Mouse (Mus musculus) kidney, adult 2 months (tissue): ENCODE results near the gene 4932438H23Rik.

Source experiments
- CTCF ChIP-seq: fragments of 200-500 bp; conservative IDR thresholded peaks from 2 replicates; pipeline ENCODE4 v1.5.1; 2011; ENCODE audit warnings: low read depth, mild to moderate bottlenecking, control low read depth, low read length, moderate library complexity, mixed read lengths; ENCODE audit not compliant: insufficient read depth, insufficient read length
- POLR2A ChIP-seq: fragments of 200-500 bp; IDR thresholded peaks from one replicate; pipeline ENCODE4 v1.6.1; 2011; ENCODE audit warnings: low read depth, low read length, control low read depth

- no peak for TF ChIP-seq CTCF
- TF ChIP-seq POLR2A, result no peak
Observed at GRCm38 (mm10) chr16:91004915-91005538, 89.9 kb downstream of the 4932438H23Rik start.
